Mouse (Mus musculus) urinary bladder, postnatal 4 days (tissue): ENCODE results near the gene Prps1l3.

ENCODE experiments used
- DNase-seq, 2 experiments: peaks; one replicate each; pipeline ENCODE4 v3.0.0; 2021 to 2022; ENCODE audit warnings: low spot score in 2 of 2

The Prps1l3 gene

DNA sequence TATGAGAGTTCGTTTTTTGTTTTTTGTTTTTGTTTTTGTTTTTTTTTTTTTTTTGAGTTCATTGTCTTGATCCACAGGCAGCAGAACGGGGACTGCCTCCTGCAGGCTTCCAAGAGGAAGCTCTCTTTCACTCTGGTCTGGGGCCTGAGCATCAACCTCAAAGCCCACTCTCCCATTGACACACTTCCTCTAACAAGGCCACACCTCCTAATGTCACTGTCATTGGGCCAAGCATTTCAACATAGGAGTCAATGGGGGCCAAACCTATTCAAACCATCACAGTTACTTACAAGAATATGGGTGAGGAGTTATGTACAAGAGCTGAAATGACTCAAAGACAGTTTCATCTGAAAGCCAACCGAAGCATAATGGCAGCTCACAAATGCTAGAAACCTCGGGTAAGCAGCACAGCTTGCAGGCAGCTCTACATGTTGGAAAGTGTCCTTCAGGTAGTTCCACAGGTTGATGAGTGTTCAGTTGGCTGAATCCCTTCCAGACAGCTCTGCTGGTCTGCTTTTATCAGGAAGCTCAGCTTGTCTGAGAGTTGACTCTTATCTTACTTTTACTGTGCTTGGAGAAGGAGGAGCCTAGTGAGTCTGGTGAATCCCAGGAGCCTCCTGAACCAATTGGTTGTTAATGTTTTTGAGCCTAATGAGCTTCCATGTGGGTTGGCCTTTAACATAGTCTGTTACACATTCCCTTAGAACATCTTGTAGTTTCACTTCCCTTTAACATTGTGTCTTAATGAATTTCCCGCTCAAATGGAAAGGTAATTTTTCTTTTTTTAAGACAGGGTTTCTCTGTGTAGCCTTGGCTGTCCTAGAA is 13.7 kb downstream of the Prps1l3 start:
- DNase-seq, result no peak

DNA sequence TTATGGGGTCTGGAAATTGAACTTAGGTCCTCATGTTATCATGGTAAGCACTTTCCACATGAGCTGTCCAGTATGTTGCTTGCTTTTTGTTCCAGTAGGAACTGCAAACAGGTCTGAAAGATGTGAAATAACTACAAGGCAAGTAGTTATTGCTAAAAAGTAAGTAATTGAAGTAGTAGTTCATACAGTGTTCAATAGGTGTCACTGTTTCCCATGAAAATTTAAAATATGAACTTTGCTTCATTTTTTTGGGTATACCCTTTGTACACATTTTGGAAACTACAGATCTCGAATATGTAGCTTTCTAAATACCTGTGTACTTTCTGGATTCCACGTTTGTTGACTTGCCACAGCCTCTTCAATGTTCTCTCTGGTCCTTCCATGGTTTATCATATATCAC is 28.4 kb downstream of the Prps1l3 start:
- no peak for DNase-seq

DNA sequence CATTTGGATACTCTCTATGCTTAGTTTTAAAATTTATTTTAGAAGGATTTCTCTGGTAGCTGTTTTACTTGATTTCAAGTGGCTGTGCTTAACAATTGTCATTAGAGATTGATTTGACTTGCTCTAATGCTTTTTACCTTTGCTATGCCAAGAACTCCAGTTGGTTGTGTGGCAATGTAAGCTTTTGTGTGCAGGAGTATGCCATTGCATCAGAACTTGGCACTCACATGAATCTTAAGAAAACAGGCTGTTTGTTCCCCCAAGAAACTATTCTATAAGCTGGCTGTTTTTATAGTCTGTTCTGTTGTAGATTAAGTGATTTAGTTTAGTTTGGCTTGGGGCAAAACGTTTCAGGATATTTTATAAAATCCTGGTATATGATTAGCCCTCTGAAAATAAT is 45.2 kb downstream of the Prps1l3 start:
- DNase-seq, result no peak

DNA sequence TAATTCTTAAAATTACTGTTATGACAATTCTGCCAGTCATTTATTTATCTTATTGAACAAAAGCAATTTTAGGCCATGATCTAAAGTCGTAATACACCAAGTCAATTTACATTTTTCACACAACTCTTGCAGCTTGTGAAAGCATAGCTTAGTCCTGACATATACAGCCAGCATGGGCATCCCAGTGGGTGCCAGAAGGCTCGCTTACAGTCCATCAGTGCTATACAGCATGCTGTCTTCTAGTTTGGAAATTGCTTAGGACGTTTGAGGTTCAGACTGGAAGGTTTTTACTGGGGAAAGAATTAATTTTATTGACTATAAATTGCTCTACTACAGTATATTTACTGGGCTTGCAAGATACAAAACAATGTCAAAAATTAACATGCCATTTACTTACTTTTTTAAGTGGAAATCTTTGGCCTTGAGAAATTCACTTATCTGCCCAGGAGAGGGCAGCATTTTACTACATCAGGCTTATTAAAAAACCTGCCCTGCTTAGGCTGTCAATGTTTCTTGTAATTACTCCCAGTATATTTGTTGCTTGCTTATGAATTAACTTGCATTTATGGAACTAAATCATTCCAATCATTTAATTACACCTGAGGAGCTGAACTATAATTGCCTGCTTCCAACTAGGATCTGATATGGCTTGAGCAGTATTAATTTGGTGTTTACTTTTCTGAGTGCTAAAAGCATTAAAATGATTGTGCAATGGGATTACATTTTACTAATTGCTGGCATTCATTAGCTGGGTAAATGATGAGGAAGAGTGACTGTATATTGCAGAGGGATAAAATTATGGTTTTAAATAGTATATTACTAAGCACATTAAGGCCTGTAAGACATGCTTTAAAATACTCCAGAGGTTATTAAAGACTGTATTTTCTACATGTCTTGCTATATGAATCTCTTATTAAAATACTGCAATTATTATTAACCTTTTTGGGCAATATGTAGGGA is 51.2 kb downstream of the Prps1l3 start:
- DNase-seq, result no peak

DNA sequence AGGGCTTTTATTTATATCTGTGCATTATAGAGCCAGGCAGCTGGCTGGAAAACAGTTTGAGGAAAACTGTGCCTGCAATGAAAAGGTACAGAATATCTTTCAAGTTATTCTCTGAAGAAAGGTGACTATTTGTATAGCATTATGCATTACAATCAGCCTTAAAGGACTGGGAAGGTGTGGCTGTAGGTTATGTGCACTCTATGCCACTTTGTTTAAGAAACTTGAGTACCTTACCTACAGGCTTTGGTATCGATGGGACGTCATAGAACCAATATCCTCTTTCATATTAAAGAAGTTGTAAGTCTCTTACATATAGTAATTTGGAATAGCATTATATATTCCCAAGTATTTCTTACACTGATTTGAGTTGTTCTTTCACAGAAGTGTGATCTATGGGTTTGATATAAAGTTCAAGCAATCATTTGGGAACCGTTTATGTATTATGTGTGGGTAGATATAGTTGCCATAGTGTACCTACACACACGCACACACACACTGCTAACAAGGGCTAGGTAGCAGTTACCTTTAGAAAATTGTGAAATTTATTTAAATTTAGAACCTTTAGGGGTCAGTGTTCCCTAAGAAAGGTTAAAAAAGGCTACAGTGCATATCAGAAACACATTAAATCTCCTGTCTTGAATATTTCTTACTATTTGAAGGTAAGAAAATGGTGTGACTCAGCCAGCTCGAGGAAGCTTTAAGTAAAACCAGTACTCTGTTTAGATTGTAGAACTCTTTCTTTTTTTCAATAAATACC is 55.3 kb downstream of the Prps1l3 start:
- no peak for DNase-seq
